Mouse (Mus musculus): ENCODE measurements around the gene Otud4. TPM values are rescaled to one million over a fixed set of nuclear protein-coding genes. Genes with fewer than 3 reads are reported as not detected.
A peak's percentile ranks its signal among the peaks of the same experiment; 100 is the strongest.
"Not testable (repeated sequence)": the region's sequence is repeated elsewhere in the genome, so short reads cannot be mapped to it uniquely, and the experiment has no call there.

Otud4 gene
- polyA plus RNA-seq (2014; fragmentation: Nextera tagmentation; extraction: Ambion mirVana): 21.1 and 21.8 TPM in 2 replicates

DNA sequence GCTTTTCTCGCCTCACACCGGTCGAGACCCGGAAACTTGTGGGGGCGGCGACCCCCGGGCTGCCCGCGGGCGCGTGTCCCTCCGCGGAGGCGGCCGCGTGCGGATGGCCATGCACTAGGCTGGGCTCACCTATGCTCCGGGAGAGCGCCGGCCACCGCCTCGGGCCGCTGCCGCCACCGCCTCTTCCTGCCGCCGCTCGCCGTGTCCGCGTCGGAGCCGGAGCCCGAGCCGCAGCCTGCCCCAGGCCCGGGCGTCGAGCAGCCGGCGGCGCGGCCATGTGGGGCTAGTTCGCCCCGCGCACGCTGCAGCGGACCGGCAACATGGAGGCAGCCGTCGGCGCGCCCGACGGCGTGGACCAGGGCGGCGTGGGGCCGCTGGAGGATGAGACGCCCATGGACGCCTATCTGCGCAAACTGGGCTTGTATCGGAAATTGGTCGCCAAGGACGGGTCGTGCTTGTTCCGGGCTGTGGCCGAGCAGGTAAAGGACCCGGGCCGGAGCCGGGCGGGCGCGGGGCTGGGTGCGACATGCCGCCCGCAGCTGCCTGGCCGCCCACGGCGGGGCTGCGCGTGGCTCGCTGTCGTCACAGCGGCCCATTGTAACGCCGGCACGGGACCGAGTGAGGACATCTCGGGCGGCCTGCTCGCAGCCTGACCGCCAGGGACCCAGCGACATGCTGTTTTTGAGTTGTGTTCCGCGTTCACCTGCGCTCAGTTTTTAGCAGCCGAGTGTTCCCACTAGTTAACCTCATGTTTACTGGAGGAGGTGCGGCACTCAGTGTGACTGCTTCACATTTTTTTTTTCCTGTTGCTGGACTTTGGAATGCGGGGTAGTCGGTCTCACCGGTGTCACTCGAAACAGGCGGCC, at the start of gene Otud4:
Gene Otud4, plus strand, starts transcription at position 33 of the 866 bp plus-strand sequence.
- WGBS: under 1% methylated on average over 84 of the region's 103 CpGs
- H3K9me3 ChIP-seq (ENCODE audit: control insufficient read depth, low read length): no peaks in the 10 kb centered on the region
- H3K4me2 ChIP-seq (ENCODE audit: low read depth, low read length): peak within 1 kb of the TSS; percentile 75
- H3K27ac ChIP-seq (ENCODE audit: low read depth, low read length): peak within 1 kb of the TSS; percentile 95
- no peaks in the 10 kb centered on the region for H3K27me3 ChIP-seq (ENCODE audit: control insufficient read depth, insufficient read depth, low read length)
- peak within 1 kb of the TSS; percentile 93 for H3K4me3 ChIP-seq (ENCODE audit: low read depth, low read length)
- H3K36me3 ChIP-seq (ENCODE audit: control insufficient read depth, insufficient read depth, low read length): no peaks in the 10 kb centered on the region; the same call in 1 of the 2 replicates
- peaks cover 21% of the 10 kb centered on the region for H3K4me1 ChIP-seq (ENCODE audit: control insufficient read depth, insufficient read depth, low read length)
- peak within 1 kb of the TSS; percentile 80 for H3K9ac ChIP-seq (replicated peaks; ENCODE audit: low read depth, low read length)
- peak; percentile 61 for ATAC-seq (ENCODE audit: low read depth)

DNA sequence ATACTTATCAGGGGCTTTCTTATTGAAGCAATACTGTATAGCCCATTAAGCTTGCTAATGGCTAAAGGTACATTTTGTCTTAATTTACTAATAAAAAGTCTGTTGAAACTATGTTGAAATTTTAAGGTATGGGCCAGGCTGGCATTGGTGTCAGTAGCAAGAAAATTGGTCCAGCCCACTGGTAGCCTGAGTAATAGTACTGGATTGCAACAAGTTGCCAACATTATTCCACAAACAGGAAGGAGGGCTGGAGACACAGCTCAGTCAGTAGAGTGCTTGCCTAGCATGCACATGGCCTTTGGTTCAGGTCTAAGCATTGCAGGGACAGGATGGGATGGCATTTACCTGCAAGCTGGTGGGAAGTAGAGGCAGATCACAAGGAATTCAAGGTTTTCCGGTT, 38.5 kb upstream of the Otud4 start:
- no peaks in the 10 kb centered on the region for H3K36me3 ChIP-seq (ENCODE audit: control insufficient read depth, insufficient read depth, low read length)
- 100% methylated on average over 1 of the region's 1 CpGs for WGBS

DNA sequence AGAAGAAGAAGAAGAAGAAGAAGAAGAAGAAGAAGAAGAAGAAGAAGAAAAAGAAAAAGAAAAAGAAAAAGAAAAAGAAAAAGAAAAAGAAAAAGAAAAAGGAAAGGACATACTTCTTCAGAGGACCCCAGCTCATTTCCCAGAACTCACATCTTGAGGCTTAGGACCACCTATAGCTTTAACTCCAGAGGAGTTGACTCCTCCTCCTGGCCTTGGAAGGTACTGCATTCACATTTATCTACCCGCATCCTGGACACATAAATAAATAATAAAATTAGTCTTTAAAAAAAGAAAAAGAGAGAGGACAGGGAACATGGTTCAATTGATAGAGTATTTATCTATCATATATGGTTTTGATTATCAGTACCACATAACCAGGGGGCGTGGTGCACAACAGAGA, 36.2 kb upstream of the Otud4 start:
- not testable (repeated sequence) for ATAC-seq (ENCODE audit: low read depth); H3K36me3 ChIP-seq (ENCODE audit: control insufficient read depth, insufficient read depth, low read length); H3K27ac ChIP-seq (ENCODE audit: low read depth, low read length); H3K4me3 ChIP-seq (ENCODE audit: low read depth, low read length); H3K4me1 ChIP-seq (ENCODE audit: control insufficient read depth, insufficient read depth, low read length); H3K9me3 ChIP-seq (ENCODE audit: control insufficient read depth, low read length); H3K27me3 ChIP-seq (ENCODE audit: control insufficient read depth, insufficient read depth, low read length); H3K9ac ChIP-seq (replicated peaks; ENCODE audit: low read depth, low read length); H3K4me2 ChIP-seq (ENCODE audit: low read depth, low read length)
- WGBS: 43% methylated on average over 2 of the region's 2 CpGs

More for the DNA sequence above, 38.5 kb upstream of the Otud4 start:
- no peak for ATAC-seq (ENCODE audit: low read depth)
- Histone ChIP-seq H3K4me2 (ENCODE audit: low read depth, low read length) (no peak overlapping the region), H3K4me3 (ENCODE audit: low read depth, low read length) (no peak overlapping the region), H3K4me1 (ENCODE audit: control insufficient read depth, insufficient read depth, low read length) (no peaks in the 10 kb centered on the region), H3K9ac (replicated peaks; ENCODE audit: low read depth, low read length) (no peak overlapping the region), H3K27me3 (ENCODE audit: control insufficient read depth, insufficient read depth, low read length) (no peaks in the 10 kb centered on the region), H3K27ac (ENCODE audit: low read depth, low read length) (no peak overlapping the region), H3K9me3 (ENCODE audit: control insufficient read depth, low read length) (no peaks in the 10 kb centered on the region)

DNA sequence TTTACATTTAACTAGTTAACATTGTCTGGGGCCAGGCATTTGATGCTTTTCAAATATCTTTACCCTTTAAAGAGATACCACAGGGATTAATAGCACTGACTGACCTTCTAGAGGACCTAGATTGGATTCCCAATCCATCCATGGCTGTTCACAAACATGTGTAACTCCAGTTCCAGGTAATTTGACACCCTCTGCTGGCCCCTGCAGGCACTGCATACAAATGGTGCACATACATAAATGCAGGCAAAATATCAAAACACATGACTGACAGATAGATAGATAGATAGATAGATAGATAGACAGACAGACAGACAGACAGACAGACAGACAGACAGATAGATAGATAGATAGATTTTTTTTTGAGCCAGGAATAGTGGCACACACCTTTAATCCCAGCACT, 33.2 kb upstream of the Otud4 start:
- ATAC-seq (ENCODE audit: low read depth): no peak

DNA sequence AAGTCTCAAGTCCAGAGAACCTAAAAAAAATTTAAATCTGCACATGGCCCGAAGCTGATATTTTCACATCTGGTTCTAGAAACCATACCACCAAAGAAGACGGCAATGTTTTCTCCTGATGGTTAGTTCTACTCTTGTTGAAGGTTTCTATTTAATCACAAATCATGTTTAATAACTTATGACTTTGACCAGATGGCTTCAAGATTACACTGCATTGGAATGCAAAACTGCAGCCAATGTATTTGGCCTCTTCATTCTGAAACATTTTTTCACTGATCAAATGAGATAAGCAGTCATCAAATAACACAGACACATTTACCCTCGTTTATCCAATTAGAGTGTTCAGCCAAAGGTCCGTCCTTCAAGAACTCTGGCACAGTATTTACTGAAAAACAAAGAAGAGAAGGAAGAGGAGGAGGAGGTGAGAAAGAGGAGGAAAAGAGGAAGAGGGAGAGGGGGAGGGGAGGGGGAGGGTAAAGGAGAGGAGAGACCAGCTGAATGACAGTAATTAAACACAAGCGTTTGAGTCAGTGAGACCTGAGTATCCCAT, 32.6 kb upstream of the Otud4 start:
- no peaks in the 10 kb centered on the region for H3K9me3 ChIP-seq (ENCODE audit: control insufficient read depth, low read length)
- no peak overlapping the region for H3K9ac ChIP-seq (replicated peaks; ENCODE audit: low read depth, low read length)
- no peak overlapping the region for H3K27ac ChIP-seq (ENCODE audit: low read depth, low read length)
- no peaks in the 10 kb centered on the region for H3K27me3 ChIP-seq (ENCODE audit: control insufficient read depth, insufficient read depth, low read length)
- 89% methylated on average over 5 of the region's 5 CpGs for WGBS
- no peaks in the 10 kb centered on the region for H3K4me1 ChIP-seq (ENCODE audit: control insufficient read depth, insufficient read depth, low read length)
- H3K36me3 ChIP-seq (ENCODE audit: control insufficient read depth, insufficient read depth, low read length): no peaks in the 10 kb centered on the region
- H3K4me2 ChIP-seq (ENCODE audit: low read depth, low read length): no peak overlapping the region
- no peak for ATAC-seq (ENCODE audit: low read depth)
- H3K4me3 ChIP-seq (ENCODE audit: low read depth, low read length): no peak overlapping the region

More for the DNA sequence above, 33.2 kb upstream of the Otud4 start:
- no peaks in the 10 kb centered on the region for H3K27me3 ChIP-seq (ENCODE audit: control insufficient read depth, insufficient read depth, low read length)
- no peak overlapping the region for H3K27ac ChIP-seq (ENCODE audit: low read depth, low read length)
- no peaks in the 10 kb centered on the region for H3K4me1 ChIP-seq (ENCODE audit: control insufficient read depth, insufficient read depth, low read length)
- no peak overlapping the region for H3K4me2 ChIP-seq (ENCODE audit: low read depth, low read length)
- no peak overlapping the region for H3K4me3 ChIP-seq (ENCODE audit: low read depth, low read length)
- H3K9ac ChIP-seq (replicated peaks; ENCODE audit: low read depth, low read length): no peak overlapping the region
- H3K9me3 ChIP-seq (ENCODE audit: control insufficient read depth, low read length): no peaks in the 10 kb centered on the region
- no peaks in the 10 kb centered on the region for H3K36me3 ChIP-seq (ENCODE audit: control insufficient read depth, insufficient read depth, low read length)

DNA sequence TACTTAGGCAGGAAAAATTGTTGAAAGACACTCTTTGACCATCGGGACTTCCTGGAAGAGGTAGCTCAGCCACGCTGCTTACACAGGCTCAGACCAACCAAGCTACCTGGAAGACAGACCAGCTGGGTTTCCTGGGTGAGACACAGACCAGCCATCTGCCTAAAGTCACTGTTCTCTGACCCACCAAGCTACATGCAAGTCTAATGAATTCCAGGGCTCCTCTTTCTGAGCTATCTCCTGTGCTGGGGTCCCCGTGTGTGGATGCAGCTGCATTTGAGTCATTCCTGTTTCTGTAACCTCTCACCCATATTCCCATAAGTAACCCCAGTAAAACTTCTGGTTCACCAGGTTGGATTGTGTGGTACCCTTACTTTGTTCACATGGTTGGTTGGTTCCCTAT, 30.7 kb upstream of the Otud4 start:
- WGBS: 95% methylated on average over 3 of the region's 3 CpGs

DNA sequence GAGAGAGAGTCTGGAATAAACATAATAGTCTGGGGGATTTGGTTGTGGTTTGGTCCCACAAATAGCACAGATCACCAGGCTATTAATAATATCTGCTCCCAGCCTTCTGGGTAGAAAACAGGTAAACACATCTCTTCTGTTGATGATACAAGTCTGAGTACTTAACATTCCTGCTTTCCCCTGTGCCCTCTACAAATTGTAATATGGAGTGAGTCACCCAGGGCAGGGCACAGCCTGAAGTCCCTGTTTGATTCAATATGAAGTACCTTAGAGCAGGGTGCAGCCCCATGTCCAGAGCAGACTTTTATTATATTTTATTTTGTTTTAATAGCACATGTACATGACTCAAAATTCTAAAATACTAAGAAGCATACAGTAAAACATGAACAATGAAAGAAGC, 29.1 kb upstream of the Otud4 start:
- Histone ChIP-seq H3K9me3 (ENCODE audit: control insufficient read depth, low read length) (no peaks in the 10 kb centered on the region), H3K27ac (ENCODE audit: low read depth, low read length) (no peak overlapping the region), H3K27me3 (ENCODE audit: control insufficient read depth, insufficient read depth, low read length) (no peaks in the 10 kb centered on the region), H3K4me3 (ENCODE audit: low read depth, low read length) (no peak overlapping the region), H3K9ac (replicated peaks; ENCODE audit: low read depth, low read length) (no peak overlapping the region), H3K36me3 (ENCODE audit: control insufficient read depth, insufficient read depth, low read length) (no peaks in the 10 kb centered on the region), H3K4me2 (ENCODE audit: low read depth, low read length) (no peak overlapping the region), H3K4me1 (ENCODE audit: control insufficient read depth, insufficient read depth, low read length) (no peaks in the 10 kb centered on the region)
- ATAC-seq (ENCODE audit: low read depth): no peak

More for the DNA sequence above, 30.7 kb upstream of the Otud4 start:
- Histone ChIP-seq H3K9me3 (ENCODE audit: control insufficient read depth, low read length) (no peaks in the 10 kb centered on the region), H3K4me1 (ENCODE audit: control insufficient read depth, insufficient read depth, low read length) (no peaks in the 10 kb centered on the region), H3K27me3 (ENCODE audit: control insufficient read depth, insufficient read depth, low read length) (no peaks in the 10 kb centered on the region), H3K36me3 (ENCODE audit: control insufficient read depth, insufficient read depth, low read length) (no peaks in the 10 kb centered on the region), H3K4me3 (ENCODE audit: low read depth, low read length) (no peak overlapping the region), H3K27ac (ENCODE audit: low read depth, low read length) (no peak overlapping the region), H3K4me2 (ENCODE audit: low read depth, low read length) (no peak overlapping the region), H3K9ac (replicated peaks; ENCODE audit: low read depth, low read length) (no peak overlapping the region)
- ATAC-seq (ENCODE audit: low read depth): no peak

DNA sequence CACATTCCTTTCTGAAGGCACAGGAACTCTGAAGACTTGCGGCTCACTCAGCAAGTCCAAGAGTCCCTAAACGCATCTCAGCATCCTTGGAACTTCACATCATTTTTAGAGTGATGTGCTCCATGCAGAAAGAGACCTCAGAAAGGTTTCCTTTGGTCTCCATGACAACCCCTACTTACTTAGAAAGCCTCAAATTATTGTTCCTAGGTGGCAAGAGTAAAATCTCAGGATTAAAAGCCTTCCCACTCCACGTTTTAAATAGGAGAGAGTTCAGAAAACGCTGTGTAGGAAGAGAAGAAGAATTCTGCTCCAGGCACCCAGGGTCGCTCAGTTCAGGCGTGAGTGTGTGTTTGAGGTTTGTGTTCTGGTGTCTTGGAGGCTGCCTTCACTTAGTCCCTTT, 27.1 kb upstream of the Otud4 start:
- no peak for ATAC-seq (ENCODE audit: low read depth)
- H3K9ac ChIP-seq (replicated peaks; ENCODE audit: low read depth, low read length): no peak overlapping the region
- H3K27ac ChIP-seq (ENCODE audit: low read depth, low read length): no peak overlapping the region
- no peak overlapping the region for H3K4me2 ChIP-seq (ENCODE audit: low read depth, low read length)
- no peaks in the 10 kb centered on the region for H3K36me3 ChIP-seq (ENCODE audit: control insufficient read depth, insufficient read depth, low read length)
- H3K27me3 ChIP-seq (ENCODE audit: control insufficient read depth, insufficient read depth, low read length): no peaks in the 10 kb centered on the region
- no peaks in the 10 kb centered on the region for H3K9me3 ChIP-seq (ENCODE audit: control insufficient read depth, low read length)
- no peak overlapping the region for H3K4me3 ChIP-seq (ENCODE audit: low read depth, low read length)
- WGBS: 62% methylated on average over 6 of the region's 6 CpGs
- H3K4me1 ChIP-seq (ENCODE audit: control insufficient read depth, insufficient read depth, low read length): no peaks in the 10 kb centered on the region

DNA sequence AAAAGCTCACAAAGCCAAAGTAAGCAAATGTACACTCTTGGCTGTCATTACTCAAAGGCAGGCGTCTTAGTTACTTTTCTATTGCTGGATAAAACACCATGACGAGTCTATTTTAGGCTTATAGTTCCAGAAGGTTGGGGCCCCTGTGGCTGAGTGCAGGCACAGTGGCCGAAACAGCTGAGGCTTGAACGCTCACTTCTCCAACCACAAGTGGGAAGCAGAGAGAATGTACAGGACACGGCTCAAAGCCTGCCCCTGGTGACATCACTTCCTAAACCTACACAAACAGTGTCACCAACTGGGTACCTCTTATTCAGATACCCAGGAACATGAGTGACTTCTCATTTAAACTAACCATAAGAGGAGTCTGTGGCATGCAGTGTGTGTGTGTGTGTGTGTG, 26.5 kb upstream of the Otud4 start:
- Histone ChIP-seq H3K4me3 (ENCODE audit: low read depth, low read length) (no peak overlapping the region), H3K4me1 (ENCODE audit: control insufficient read depth, insufficient read depth, low read length) (no peaks in the 10 kb centered on the region), H3K4me2 (ENCODE audit: low read depth, low read length) (no peak overlapping the region), H3K27me3 (ENCODE audit: control insufficient read depth, insufficient read depth, low read length) (no peaks in the 10 kb centered on the region), H3K9me3 (ENCODE audit: control insufficient read depth, low read length) (no peaks in the 10 kb centered on the region), H3K9ac (replicated peaks; ENCODE audit: low read depth, low read length) (no peak overlapping the region), H3K27ac (ENCODE audit: low read depth, low read length) (no peak overlapping the region), H3K36me3 (ENCODE audit: control insufficient read depth, insufficient read depth, low read length) (no peaks in the 10 kb centered on the region)
- WGBS: 39% methylated on average over 5 of the region's 5 CpGs
- ATAC-seq (ENCODE audit: low read depth): no peak
